Mouse (Mus musculus) liver, embryonic 14.5 days (tissue): ENCODE measurements around the gene Mon2. TPM values are rescaled to one million over a fixed set of nuclear protein-coding genes. Genes with fewer than 3 reads are reported as not detected.

Experiments
- ATAC-seq: fragments of 200-750 bp; cut with Nextera tagmentation; 2 replicates; pipeline ENCODE4 v1.8.0; 2017; ENCODE audit warnings: moderate number of reproducible peaks, mild to moderate bottlenecking, moderate library complexity; ENCODE audit not compliant: insufficient read depth
- DNase-seq, 3 experiments: peaks; one replicate each; pipeline ENCODE4 v3.0.0-alpha.2; 2012 to 2013; ENCODE audit warnings: low read depth in 3 of 3, low spot score in 3 of 3
- H3K27ac ChIP-seq: fragments of 300-500 bp; sonication (generic); 2 replicates; pipeline ENCODE4 v1.5.1; 2014; ENCODE audit warnings: moderate library complexity, mild to moderate bottlenecking, control low read depth, inconsistent platforms
- H3K27me3 ChIP-seq: fragments of 300-500 bp; sonication (generic); 2 replicates; pipeline ENCODE4 v1.6.1; 2014; ENCODE audit warnings: mild to moderate bottlenecking, low read length, moderate library complexity; ENCODE audit not compliant: control insufficient read depth, insufficient read depth
- H3K36me3 ChIP-seq: fragments of 300-500 bp; sonication (generic); replicated peaks from 2 replicates; pipeline ENCODE4 v1.6.1; 2014; ENCODE audit warnings: low read depth; ENCODE audit not compliant: control insufficient read depth, insufficient read depth
- H3K4me1 ChIP-seq, 2 experiments: fragments of 200-500 bp in 1 of 2; fragments of 300-500 bp in 1 of 2; sonication (generic) in 1 of 2; replicated peaks; 2 replicates each; pipeline ENCODE4 v1.6.1; 2012 to 2014; ENCODE audit warnings: antibody characterized with exemption in 1 of 2, inconsistent platforms in 1 of 2, low read length in 1 of 2; ENCODE audit not compliant: control insufficient read depth in 2 of 2, insufficient read depth in 2 of 2
- H3K4me2 ChIP-seq: fragments of 300-500 bp; sonication (generic); 2 replicates; pipeline ENCODE4 v1.6.1; 2014; ENCODE audit warnings: low read depth, mild to moderate bottlenecking, control low read depth, moderate library complexity
- H3K4me3 ChIP-seq, 2 experiments: fragments of 200-500 bp in 1 of 2; fragments of 300-500 bp in 1 of 2; sonication (generic) in 1 of 2; 2 replicates each; pipeline ENCODE4 v1.5.1; 2012 to 2014; ENCODE audit warnings: low read depth in 2 of 2, low read length in 2 of 2, mild to moderate bottlenecking in 2 of 2, control low read depth in 1 of 2, inconsistent platforms in 1 of 2, moderate library complexity in 1 of 2; ENCODE audit not compliant: insufficient read depth in 1 of 2
- H3K9ac ChIP-seq: fragments of 300-500 bp; sonication (generic); replicated peaks from 2 replicates; pipeline ENCODE4 v1.6.1; 2014; ENCODE audit warnings: mild to moderate bottlenecking, control low read depth, moderate library complexity
- H3K9me3 ChIP-seq: fragments of 300-500 bp; sonication (generic); 2 replicates; pipeline ENCODE4 v1.6.1; 2016; ENCODE audit warnings: low read length, mixed read lengths; ENCODE audit not compliant: control insufficient read depth
- CTCF ChIP-seq: IDR thresholded peaks from 2 replicates; pipeline ENCODE4 v1.5.1; 2016; ENCODE audit warnings: antibody characterized with exemption, low read depth, control low read depth
- EP300 ChIP-seq: IDR thresholded peaks from 2 replicates; pipeline ENCODE4 v1.6.1; 2016; ENCODE audit warnings: antibody characterized with exemption, low read depth
- WGBS: fragments of 180-500 bp; shearing (Covaris S2); extraction: QIAGEN DNeasy Blood & Tissue Kit; methylation state at CpG from one replicate; pipeline ENCODE4 v1.1.7; 2014; ENCODE audit not compliant: insufficient replicate concordance; 5-methylcytosine and 5-hydroxymethylcytosine counted together
- polyA plus RNA-seq, 2 experiments: library from polyadenylated mRNA; depleted of rRNA in 1 of 2; stranded (reverse) in 1 of 2; unstranded in 1 of 2; fragments of >200 nt; fragmentation: Nextera tagmentation in 1 of 2; extraction: Ambion mirVana in 1 of 2; gene quantifications; 2 replicates each; pipeline versions ENCODE4 v1.2.1 to v1.2.3; 2012 to 2014

The Mon2 gene
- polyA plus RNA-seq, 2 experiments, result 9.8 to 12.6 TPM

- Histone ChIP-seq H3K4me2 (peak overlapping the region; percentile 93), H3K27ac (no peak overlapping the region), H3K27me3 (no peaks in the 10 kb centered on the region), H3K4me3 (peak overlapping the region in 1 of 2 experiments; percentile 94; a peak in 2 of 4 replicates), H3K36me3 (peaks cover 2% of the 10 kb centered on the region), H3K4me1 (peaks cover 20 to 23% of the 10 kb centered on the region in 2 experiments), H3K9me3 (no peaks in the 10 kb centered on the region), H3K9ac (peak overlapping the region; percentile 95; the same call in 1 of the 2 replicates)
- DNase-seq (no peak), ATAC-seq (no peak)
- 53% methylated on average over 11 of the region's 11 CpGs for WGBS
- TF ChIP-seq CTCF, result no peak
- no peak for TF ChIP-seq EP300
Measured at GRCm38 (mm10) chr10:122982909-122983578, 93.3 kb downstream of the Mon2 start.

- Histone ChIP-seq H3K27me3 (no peaks in the 10 kb centered on the region), H3K36me3 (peaks cover 2% of the 10 kb centered on the region), H3K4me3 (no peak overlapping the region), H3K4me1 (peaks cover 12 to 17% of the 10 kb centered on the region in 2 experiments), H3K9ac (no peak overlapping the region), H3K27ac (no peak overlapping the region), H3K9me3 (no peaks in the 10 kb centered on the region), H3K4me2 (no peak overlapping the region)
- DNase-seq (no peak), ATAC-seq (no peak)
- TF ChIP-seq CTCF (no peak), EP300 (no peak)
- 88% methylated on average over 12 of the region's 12 CpGs for WGBS
Measured at GRCm38 (mm10) chr10:122980123-122980522, 96.2 kb downstream of the Mon2 start.

- no peak overlapping the region for H3K27ac ChIP-seq
- peak; percentile 38 for ATAC-seq
- no peak overlapping the region for H3K9ac ChIP-seq
- no peak overlapping the region for H3K4me3 ChIP-seq
- H3K4me2 ChIP-seq, result no peak overlapping the region
- H3K27me3 ChIP-seq, result no peaks in the 10 kb centered on the region
- no peaks in the 10 kb centered on the region for H3K9me3 ChIP-seq
- peaks cover 2% of the 10 kb centered on the region for H3K36me3 ChIP-seq
- H3K4me1 ChIP-seq, result peaks cover 11 to 16% of the 10 kb centered on the region in 2 experiments
- TF ChIP-seq CTCF, result no peak
- TF ChIP-seq EP300, result no peak
- no peak for DNase-seq
Measured at GRCm38 (mm10) chr10:122979356-122979755, 96.9 kb downstream of the Mon2 start.

GRCm38 (mm10) chr10:122976038-122976437 lies 100.3 kb downstream of the Mon2 start:
- Histone ChIP-seq H3K27ac (no peak overlapping the region), H3K9me3 (no peaks in the 10 kb centered on the region), H3K27me3 (no peaks in the 10 kb centered on the region), H3K36me3 (peaks cover 1% of the 10 kb centered on the region), H3K4me1 (peaks cover 0 to 2% of the 10 kb centered on the region in 2 experiments; a peak in 1 of 4 replicates), H3K4me3 (no peak overlapping the region), H3K9ac (no peak overlapping the region), H3K4me2 (no peak overlapping the region)
- no peak for ATAC-seq
- TF ChIP-seq CTCF (no peak), EP300 (no peak)
- no peak for DNase-seq
- WGBS, result 22% methylated on average over 9 of the region's 9 CpGs

GRCm38 (mm10) chr10:122973241-122973640 lies 103.1 kb downstream of the Mon2 start:
- H3K27ac ChIP-seq, result no peak overlapping the region
- no peak for TF ChIP-seq CTCF
- no peak for TF ChIP-seq EP300
- no peak overlapping the region for H3K4me2 ChIP-seq
- H3K9ac ChIP-seq, result no peak overlapping the region
- H3K9me3 ChIP-seq, result no peaks in the 10 kb centered on the region
- H3K4me1 ChIP-seq, result peaks cover 0 to 2% of the 10 kb centered on the region in 2 experiments; a peak in 1 of 4 replicates
- DNase-seq, result no peak
- no peak overlapping the region for H3K4me3 ChIP-seq
- H3K27me3 ChIP-seq, result no peaks in the 10 kb centered on the region
- no peak for ATAC-seq
- H3K36me3 ChIP-seq, result no peaks in the 10 kb centered on the region
